Mouse (Mus musculus): ENCODE results near the gene Fam92b.

Gene Fam92b

DNA sequence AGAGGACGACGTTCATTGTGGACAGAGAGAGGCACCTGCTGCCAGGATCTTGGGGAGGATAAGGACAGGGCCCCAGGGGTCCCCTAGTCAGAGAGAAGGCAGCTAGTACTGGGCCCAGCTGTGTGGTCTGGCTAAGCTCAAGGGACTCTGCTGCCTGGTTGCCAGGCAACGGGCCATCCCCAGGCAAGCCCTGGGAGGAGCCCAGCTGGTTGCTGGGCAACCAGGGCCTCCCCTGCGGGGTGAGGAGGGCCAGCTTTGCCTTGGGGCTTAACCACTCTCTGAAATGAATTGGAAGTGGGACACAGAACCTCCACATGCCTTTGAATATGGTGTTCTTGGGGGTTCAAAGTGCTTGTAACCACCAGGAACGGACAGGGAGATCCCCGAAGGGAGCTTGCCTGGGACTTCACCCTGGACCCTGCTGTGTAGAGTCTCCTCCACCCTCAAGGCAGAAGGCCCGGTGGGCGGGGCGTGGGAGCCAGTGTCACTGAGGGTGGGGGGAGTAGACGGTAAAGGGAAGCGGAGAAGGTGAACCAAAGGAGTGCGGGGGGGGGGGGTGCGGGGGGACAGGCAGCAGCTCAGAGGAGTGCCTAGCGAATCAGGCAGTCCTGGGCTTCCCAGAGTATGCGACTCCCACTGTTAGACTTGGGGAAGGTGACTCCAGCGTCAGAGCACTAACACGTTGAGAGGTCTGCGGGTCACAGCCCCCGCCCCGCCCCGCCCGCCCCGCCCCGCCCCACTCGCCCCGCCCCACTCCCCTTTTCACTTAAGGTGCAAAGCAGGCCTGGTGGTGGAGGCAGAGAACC is at the start of gene Fam92b:
TSS of gene Fam92b (minus strand) at position 149 of the 806 bp plus-strand sequence.
- peak; percentile 77 for DNase-seq (ENCODE audit: low spot score)

DNA sequence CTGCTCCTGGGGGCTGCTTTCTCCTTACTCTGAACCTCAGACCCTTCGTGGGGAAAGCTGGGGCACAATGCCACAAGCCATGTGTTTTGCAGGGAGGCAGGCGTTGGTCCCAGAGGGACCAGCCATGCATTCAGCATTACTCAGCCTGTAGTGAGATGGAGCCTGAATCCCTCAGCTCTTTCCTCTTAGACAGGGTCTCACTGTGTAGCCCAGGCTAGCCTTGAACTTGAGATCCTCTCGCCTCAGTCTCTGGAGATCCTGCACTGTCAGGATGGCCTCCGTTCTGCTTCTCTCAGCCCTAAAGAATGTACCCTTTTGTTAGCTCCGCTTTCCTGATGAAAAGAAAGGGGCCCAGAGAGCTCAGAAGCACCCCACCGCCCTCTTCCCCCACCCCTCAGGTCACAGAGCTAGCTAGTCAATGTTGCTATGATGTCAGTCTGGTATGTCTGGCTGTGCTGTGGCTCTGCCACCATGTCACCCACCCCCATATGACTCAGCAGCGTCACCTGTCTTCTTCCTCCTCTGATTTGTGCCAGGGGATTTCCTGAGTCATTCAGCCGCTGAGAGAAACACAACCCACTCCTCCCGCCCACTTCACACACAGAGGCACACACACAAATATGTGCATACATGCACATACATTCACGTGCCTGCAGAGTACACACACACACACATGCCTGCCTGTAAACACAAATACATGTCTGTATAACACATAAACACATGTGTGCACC is 48.3 kb upstream of the Fam92b start:
- DNase-seq (ENCODE audit: low spot score) = no peak

DNA sequence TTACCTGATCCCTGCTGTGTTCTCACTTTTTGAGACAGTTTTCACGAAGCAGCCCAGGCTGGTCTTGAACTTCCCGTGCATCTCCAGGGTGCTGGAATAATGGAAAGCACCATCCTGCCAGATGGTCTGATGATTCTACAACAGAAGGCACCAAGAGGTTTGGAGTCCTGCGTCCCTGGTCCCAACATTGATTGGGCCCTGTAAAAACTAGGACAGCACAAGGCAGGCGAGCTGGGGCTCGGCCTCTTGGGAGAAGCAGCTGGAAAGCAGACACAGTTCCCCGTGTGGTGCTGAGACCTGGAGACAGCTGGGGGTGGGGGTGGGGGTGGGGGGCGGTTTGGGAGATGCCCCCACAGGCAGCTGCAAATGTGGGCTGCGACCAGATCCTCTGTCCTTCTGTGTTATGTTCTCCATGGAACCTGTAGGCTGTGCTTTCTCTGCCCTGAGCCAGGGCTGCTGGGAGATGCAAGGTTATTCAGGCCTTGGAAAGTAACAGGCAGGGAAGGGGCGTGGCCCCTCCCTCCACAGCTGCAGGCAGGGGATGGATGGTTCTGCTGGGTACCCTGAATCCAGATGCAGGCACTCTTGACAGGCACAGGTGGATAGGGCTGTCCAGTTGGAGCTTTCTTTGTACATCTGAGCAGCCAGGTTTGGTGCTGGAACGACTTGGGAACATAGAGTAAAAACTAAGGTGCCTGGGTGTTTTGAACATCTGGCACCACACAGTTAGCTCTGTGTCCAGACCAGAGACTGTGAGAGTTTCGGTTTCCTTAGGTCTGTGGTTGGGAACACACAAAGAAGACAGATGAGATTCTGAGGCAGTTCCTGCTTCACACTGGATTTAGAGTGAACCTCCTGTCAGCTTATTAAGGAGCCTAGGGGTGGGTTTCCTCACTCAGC is 47.5 kb upstream of the Fam92b start:
- no peak for DNase-seq (ENCODE audit: low spot score)

DNA sequence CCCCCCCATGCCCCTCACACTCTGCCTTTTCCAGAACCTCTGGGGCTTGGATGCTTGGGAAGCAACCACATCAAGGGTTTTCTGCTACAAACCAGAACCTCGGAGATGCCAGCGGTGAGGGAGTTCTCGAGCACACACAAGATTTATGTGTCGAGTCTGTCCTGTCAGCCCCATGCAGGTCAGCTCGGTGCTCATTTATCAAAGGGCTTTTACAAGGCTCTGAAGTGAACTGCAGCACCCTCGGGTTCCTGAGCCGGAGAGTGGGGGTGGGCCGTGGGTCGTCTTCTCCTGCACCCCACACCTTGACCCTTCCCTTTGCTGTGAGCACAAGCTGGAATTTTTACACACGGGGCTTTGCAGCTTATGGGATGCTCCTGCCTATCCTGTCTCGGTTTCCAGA is 45.3 kb upstream of the Fam92b start:
- DNase-seq (ENCODE audit: low spot score) = no peak

DNA sequence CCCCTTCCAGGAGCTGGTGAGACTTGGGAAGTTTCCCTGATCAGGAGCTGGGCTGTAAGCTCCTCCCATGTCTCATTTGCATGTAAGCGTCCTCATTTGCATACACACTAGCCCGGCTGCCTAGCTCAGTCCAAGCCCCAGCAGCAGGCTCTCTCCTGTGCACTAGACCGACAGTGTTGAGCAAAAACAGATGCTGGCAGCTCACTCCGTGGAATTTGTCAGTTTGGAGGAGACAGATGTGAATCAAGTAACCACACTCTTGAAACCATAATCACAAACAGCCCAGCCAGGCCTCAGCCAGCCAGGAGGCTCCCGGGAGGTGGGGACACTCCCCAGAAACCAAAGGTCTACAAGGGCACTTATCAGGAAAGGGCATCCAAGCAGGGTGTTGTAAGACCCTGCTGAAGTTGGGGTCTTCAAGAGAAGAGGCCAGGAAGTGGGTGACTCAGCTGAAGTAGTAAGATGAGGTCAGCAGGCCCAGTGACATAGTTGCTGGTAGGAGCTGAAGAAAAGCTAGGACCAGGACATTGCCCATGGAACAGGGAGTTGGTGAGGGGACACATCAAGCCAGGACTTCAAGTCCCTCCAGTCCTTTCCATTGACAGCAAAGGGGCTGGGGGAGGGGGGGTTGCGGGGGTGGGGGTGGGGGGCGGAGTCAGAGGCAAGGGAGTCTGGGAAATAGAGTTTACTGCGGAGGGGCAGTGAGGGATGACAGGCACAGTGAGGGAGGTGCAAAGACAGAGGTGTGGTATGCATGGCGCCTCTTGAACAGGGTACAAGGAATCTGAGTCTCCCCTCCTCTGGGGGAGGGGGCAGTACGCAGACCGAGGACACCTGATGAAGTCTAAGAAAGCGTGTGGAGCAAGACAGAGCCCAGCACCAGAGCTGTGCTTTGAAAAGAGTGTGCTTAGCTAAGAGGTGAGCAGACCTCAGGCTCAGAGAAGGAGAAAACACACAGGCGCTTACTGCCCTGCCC is 39.9 kb upstream of the Fam92b start:
- no peak for DNase-seq (ENCODE audit: low spot score)

DNA sequence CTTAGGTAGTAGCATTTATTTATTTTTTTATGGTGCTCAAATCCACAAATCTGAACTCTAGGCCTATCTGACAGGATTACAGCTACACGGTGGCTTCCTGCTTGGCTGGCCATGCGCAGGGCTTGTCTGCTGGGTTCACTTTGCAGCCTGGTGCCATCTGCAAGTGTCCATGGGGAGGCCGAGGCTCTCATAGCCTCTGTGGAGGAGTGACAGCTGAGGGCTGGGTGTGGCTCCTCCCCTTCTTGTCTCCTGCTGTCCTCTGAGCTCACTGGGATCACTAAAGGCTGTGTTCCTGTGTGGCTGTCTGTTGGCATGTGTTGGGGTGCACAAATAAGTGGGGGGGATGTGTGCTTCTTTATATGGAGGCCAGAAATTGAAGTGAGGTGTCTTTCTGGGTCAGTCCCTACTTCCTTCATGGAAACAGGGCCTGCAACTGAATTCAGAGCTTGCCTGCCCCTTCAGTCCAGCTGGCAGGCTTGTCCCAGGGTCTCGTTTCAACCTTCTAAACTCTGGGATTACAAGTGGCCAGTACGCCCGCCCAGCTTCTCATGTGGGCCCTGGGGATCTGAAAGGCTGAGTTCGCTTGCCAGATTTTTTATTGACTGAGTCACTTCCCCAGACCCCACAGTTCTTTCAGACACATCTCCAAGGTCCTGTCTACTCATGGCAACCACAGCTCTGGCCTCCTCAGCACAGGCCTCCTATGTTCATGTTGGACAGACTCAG is 38.3 kb upstream of the Fam92b start:
- DNase-seq (ENCODE audit: low spot score) = no peak

DNA sequence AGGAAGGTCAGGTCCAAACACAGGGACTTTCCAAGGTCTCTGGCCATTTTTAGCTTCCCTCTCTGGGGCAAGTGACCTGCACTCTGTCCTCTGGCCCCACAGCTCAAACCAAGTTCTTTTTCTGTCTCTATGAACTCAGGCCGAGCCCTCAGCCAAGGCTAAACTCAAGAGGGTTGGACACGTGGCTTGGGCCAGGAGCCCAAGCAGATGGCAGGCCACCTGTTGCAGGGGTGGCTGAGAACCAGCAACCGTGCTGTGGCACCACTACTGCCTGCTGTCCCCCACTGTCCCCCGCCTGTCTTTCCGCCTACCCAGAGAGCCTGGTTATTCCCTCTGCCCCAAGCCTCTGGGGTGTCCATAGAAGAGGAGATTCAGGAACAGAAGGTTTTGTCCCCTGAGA is 36.7 kb upstream of the Fam92b start:
- DNase-seq (ENCODE audit: low spot score) = no peak

DNA sequence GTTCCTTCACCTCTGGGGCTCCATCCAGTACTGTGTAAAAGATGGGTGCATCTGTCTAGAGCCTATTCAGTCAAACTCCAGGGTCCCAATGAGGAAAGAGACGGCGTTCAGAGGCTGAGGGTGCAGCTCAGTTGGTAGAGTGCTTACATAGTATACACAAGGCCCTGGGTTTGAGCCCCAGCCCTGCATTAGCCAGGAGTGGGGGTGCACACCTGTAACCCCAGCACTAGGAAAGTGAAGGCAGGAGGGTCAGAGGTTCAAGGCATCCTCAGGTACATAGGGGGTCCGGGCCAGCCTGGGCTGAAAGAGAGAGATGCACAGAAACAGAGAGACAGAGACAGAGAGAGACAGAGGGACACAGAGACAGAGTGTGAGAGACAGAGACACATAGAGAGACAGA is 36.0 kb upstream of the Fam92b start:
- no peak for DNase-seq (ENCODE audit: low spot score)

DNA sequence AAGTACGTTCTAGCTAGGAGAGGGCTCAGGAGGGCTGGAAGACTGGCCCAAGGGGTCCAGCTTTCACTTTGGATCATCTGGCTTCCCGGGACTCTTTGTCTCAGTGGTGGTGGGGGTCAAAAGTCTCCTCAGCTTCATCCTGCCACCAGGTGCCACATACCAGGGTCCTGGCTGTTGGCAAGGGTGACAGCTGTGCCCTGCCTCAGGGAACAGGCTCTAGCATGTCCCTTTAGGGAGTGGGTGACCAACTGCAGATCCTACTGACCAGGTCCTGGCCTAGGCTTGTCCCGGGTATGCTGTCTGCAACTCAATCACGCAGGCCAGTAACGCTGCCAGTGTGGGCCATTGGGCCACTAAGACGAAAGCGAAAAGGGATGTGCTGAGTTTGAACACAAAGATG is 35.3 kb upstream of the Fam92b start:
- DNase-seq (ENCODE audit: low spot score) = no peak

DNA sequence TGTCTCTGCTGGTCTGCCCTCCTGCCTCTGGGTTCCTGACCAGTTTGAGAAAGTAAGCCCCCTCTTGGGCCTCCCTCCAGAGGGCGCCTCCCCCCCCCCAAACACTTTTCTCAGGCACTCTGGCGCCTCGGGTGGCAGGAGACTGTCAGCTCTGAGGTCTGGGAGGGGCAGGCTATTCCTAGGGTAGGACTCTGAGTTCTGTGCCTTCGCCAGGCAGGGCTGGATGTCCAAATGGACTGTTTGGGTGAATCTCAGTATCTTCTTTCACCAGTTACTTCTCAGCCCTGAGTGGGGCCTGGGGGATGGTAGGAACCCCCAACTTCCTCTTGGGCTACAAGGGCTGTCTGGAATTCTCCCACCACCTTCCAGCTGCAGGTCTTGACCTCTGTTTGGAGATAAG is 34.1 kb upstream of the Fam92b start:
- no peak for DNase-seq (ENCODE audit: low spot score)

DNA sequence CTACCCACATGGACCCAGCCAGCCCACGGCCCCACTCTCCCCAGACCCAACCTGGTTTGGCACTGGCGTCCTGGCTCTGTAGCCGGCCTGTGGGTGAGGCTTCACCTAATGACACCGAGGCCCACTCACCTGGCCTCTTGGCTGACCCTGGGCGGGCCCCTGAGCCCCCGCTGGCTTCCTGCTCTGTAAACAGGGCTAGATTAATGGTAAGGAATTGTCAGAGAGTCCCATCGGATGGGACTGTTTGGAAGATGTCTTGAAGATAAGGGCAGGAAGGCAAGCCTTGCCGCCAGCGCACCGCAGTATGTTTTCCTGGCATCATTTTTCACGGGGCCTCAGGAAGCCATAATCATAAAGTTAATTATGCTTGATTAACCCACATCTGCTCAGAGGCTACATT is 30.8 kb upstream of the Fam92b start:
- DNase-seq (ENCODE audit: low spot score) = no peak

DNA sequence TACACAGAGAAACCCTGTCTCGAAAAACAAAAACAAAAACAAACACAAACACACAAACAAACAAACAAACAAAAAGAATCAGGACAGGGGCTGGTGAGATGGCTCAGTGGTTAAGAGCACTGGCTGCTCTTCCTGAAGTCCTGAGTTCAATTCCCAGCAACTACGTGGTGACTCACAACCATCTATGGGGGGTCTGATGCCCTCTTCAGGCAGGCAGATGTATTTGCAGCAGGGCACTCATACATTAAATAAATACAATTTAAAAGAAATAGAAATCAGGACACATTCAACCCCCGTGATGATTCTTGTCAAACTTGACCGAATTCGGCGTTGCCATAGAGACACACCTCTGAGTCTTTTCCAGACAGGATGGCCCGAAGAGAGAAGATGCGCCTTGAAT is 30.1 kb upstream of the Fam92b start:
- DNase-seq (ENCODE audit: low spot score) = no peak

DNA sequence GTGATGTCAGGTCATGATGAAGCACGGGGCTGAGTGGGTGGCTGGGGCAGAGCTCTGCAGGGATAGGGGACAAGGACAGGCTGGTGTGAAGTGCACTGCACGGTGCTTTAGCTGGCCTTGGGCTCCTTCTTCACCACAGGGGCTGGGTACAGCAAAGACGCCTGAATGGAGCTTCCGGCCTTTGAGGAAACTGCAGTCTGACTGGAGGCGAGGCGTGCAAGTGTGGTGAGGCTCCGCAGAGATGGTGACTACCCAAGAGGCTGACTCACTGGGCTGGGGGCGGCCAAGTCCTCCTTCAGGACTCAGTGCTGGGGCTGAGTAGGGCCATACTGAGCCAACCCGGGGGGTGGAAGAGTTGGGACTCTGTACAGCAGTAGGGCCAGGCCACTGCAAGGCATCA is 28.6 kb upstream of the Fam92b start:
- no peak for DNase-seq (ENCODE audit: low spot score)

DNA sequence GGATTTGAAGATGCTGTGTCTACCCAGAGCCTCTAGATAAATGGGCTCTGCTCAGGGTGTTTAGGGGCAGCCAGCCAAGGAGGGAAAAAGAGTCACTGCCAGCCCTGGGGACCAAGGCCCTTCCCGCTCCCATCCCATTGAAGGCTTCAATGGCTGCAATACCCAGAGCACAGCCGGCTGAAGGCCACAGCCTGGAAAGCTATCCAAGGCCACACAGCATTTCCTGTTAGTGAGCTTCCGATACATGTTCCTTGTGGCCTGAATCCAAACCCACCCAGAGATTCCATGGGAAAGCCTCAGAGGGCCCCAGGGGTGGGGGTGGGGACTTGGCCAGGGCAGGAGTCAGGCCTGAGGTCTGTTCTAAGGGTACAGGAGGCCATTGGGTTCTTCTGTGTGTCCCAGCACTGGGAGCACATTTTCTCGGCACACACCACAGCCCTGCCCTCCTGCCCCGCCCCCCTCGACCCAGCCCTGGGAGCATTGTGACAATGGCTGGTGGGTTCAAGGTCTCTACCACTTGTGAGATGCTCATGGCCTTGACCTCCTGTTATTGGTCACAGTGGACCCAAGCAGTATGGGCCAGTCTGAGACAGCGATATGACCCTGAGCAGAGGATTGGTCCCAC is 27.6 kb upstream of the Fam92b start:
- DNase-seq (ENCODE audit: low spot score) = peak; percentile 75

DNA sequence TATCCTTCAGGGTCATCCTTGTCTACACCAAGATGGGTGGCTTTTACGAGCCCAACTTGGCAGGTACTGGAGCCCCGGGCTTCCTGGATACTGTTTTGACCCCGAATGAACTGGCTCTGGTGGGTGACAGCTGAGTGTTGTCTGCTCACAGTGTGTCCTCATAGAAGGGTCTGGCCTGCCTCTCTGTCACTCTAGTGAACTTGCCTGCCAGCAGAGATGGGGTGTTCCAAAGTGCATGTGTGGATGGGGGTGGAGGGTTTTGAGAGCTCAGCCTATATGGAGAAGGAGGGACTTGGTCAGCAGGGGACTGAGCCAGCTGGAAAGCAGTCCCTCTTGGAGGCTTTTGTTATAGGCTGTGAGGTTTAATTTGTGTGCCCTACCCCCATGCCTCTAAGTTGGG is 25.3 kb upstream of the Fam92b start:
- no peak for DNase-seq (ENCODE audit: low spot score)

DNA sequence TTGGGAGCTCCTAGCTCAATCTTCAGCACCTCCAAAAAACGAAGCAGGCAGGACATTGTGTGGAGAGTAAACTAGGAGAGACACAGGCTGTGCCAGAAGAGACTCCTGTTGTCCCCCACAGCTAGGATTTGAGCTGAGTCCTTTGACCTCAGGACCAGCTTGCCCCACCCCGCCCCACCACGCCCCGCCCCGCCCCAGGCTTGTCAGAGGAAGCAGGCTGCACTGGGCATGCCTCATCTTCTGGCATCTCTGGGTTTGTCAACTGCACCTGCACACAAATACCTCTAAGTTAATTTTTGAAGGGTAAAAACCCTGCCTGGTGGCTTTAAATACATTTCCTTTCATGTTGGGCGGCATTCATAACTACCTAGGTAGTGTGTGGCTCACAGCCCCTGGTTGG is 24.1 kb upstream of the Fam92b start:
- DNase-seq (ENCODE audit: low spot score) = no peak

DNA sequence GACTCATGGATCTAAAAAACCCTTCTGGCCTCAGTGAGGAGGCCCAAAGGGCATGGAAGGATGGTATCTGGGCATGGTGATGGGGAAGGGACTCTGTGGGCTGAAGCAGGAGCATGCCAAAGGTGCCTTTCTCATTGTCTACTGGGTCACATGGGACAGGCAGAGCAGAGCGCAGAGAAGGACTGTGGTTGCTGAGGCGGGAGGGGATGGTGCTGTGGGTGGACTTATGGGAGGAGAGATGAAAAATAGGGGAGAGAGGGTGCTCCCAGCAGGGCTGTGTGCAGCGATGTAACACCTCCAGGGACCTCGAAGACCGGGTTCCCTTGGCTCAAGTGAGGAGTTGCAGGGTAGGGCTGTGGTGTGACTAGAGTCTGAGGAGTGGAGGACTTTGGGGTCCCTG is 14.9 kb upstream of the Fam92b start:
- no peak for DNase-seq (ENCODE audit: low spot score)

DNA sequence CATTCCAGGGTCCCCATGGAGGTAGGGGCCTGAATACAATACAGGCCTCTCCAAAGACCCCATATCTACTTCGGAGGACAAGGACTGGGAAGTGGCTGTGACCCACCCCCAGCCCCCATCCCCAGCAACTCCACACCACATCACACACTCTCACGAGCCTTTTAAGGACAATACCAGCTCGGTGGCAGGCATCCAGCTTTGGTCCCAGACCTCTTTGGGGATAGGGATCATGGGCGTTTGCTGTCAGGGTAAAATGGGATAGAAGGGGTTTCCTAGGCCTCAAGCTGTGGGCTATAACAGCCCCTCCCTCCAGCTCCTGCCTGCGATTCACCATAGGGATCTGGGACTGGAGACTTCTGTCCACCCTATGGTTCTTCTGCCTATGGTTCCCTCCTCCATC is 14.4 kb upstream of the Fam92b start:
- peak; percentile 55 for DNase-seq (ENCODE audit: low spot score)

DNA sequence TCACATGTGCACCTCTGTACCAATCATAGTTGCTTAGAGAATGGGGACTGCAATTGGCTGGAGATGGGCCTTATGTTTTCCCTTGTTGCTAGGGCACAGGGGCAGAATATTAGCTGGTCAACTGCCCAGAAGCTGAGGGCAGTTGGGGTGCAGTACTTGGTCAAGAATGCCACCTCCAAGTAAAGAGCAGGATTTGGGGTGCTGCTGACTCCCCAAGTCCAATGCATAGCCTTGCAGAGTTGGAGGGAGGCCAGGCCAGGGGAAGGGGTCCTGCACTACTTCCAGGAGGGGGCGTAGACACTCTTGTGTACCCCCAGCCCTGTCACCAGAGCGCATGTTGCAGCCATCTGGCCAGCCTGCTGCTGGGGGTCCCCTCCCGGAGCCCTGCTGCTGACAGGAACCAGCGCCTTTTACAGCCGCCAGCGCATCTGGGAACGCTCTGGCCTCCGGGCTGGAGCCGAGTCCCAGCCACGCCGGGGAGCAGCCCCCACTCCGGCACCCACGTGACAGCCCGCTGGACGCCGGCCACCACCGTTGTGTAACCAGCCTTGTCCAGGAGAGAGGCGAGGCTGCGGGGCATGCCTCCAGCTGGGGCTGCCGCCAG is 13.6 kb upstream of the Fam92b start:
- peak; percentile 98 for DNase-seq (ENCODE audit: low spot score)
